Mouse (Mus musculus) urinary bladder, postnatal 14 days (tissue): Measurements from ENCODE around the gene Six3.

ENCODE experiments used
- DNase-seq: peaks from one replicate; pipeline ENCODE4 v3.0.0; 2021; ENCODE audit warnings: low spot score

The Six3 gene

GRCm38 (mm10) chr17:85612526-85613265, 712 bp upstream of the Six3 start:
- DNase-seq = no peak

DNA sequence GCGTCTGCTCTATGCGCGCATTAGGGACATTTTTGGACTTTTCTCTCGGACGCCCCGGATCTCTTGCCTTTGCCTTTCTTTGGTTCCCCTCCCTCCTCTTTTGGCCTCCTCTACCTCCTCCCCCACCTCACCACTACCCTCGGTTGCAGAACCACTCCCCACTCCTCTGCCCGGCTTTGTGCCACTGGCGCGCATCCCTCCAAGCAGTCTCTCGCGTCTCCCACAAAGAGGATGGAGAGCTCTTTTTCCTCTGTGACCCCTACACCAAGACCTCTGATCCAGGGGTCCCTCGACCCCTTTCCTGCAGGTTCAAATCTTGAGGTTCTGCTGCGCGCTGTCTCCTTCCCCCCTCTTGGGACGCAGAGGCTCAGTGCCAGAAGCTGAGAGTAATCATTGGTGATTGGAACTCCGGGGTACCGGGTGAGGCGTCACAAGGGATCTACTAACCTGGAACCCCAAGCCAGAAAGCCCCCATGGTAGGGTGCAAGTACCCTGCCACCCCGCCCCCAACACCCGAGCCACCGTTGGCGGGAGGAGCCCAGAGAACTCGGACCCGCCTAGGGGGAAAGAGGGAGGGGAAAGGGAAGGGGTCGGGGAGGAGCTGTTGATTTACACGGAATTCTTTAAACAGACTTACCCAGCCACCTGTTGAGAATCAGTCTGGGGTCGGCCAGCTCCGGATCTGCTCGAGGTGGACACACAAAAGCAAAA, 758 bp downstream of the Six3 start:
- no peak for DNase-seq

DNA sequence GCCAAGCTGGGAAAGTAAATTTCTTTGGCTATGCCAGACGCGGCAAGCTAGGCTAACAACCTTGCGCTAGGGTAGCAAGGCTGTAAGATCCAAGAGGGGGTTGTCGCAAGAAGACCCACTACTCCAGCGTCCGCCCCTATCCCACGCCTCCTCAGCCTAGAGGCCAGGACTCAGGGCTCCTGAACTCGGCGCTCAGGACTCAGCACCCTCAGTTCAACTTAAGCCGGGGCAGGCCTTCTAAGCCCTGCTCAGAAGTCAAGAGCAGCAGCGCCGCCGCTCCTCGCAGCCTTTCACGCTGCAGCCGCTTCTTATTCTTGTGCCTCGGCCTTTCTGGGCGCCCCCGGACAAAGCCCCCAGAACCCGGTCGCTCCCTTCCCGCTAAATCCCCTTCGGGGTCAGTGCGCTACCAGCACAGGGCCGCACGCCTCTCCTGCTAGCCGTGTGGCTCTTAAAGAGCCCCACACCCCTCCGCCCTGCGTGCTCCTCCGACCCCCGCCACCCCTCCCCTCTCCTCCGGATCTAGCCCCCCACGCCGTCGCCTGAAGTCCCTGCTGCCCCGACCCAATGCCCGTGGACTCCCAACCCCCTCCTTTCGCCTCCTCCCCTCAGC, 1.4 kb downstream of the Six3 start:
- no peak for DNase-seq

DNA sequence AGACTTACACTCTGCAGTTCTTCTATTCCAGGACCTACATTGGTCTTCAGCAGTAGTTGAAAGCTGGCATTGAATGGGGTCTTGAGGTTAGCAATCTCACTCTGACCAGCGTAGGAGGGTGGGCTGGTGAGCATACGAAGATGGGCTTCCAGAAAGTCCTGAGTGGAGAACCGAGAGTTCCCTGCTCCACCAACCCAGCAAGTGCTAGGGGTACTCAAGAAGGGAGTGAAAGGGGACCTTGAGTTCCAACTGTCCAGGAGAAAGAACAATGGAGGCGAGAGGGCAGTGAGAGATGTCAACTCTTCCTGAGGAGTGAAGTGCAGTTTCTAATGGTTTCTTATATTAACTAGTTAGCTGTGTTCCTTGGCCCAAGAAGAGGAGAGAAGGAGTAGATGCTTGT, 2.2 kb downstream of the Six3 start:
- DNase-seq = no peak

- DNase-seq = no peak
Measured at GRCm38 (mm10) chr17:85616526-85617500, 3.4 kb downstream of the Six3 start.

DNA sequence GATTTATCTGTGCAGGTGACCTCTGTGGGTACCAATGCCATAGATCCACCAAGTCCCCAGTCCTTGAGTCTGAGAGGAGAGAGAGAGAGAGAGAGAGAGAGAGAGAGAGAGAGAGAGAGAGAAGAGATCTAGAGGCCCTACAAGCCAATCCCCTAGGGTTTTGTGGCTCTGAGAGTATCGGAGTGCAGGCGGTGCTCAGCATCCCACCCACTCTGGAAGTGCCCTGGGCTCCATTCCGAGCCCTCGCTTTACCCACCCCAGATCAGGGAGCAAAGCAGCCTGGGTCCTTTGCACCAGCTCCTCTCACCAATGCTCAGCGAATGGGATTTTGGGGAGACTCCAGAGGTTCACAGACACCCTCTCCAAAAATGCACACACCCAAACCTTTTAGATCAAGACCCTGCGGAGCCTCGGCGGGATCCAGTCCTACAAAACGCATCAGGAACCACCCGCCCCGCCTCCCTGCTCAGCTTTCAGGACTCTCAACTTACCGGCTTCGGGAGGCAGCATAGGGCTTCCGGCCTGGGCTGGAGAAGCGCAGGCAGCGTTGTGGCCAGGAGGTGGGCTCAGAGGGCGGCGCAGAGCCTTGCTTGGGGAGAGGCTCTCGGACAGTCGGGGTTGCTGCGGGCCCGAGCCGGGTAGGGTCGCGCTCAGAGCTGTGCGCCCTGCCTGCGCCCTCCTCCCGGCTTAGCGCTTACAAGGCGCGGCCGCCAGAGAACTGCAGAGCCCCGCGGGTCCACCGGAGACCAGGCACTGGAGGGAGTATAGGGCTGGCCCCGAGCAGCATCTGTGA, 4.4 kb downstream of the Six3 start:
- no peak for DNase-seq

GRCm38 (mm10) chr17:85618359-85619112, 5.1 kb downstream of the Six3 start:
- no peak for DNase-seq

DNA sequence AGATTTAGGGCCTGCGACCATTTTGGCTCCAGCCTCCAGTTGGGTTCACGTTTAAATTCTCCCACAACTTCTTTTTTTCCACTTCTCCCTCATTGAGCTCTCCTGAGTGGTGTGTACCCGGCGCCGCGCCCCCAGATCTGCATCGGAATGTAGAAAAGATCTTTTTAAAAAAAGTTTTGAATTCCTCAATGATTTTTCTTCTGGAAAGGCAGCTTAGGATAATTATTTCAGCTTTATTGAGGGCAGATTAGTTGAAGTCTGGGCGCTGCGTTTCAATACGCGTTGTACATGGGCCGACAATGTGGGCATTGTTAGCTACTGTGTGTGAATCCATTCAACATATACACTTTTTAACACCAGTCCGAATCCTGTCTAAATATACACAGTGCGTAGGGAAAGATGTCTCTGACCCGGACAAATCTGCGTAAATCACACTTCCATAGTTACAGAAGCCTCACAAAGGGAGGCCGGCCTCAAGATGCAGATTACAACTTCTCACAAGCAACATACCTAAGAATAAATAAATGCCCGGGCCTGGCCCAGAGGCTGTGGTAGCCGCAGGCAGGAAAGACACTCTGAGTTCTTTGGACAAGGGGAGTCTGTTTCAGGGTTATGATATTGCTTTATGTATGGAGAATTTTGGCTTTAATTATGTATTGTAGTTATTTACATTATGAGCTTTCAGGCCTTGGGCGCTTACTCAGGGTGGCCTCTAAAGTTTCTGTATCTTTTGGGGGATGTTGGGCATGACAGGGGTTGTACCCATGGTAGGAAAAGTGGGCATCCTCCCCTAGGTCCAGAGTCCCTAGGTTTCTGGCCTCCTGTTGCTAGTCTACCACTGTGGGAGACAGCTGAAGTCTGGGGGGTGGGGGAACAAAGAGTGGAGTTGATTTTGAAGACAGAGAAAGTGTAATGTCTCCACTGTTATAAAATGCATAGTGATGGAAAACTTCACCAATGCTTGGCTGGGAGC, 6.0 kb downstream of the Six3 start:
- no peak for DNase-seq

DNA sequence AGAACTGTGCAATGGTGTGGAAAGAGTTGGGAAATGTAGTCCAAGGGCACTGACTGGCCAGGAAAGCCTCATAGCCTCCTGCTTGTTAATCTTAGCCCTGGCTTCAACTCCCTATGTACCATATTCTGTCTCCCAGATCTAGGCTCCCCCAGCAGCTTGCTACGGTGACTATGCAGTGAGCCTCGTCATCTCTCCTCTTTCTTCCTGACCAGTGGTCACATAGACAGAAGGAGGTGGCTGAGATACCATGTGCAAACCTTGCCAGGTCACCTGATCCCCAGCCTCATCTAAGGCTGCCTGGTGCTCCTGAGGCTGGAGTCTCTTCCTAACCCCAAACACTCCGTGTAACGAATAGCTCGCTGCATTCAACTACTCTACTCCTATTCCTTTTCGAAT, 6.7 kb downstream of the Six3 start:
- no peak for DNase-seq

DNA sequence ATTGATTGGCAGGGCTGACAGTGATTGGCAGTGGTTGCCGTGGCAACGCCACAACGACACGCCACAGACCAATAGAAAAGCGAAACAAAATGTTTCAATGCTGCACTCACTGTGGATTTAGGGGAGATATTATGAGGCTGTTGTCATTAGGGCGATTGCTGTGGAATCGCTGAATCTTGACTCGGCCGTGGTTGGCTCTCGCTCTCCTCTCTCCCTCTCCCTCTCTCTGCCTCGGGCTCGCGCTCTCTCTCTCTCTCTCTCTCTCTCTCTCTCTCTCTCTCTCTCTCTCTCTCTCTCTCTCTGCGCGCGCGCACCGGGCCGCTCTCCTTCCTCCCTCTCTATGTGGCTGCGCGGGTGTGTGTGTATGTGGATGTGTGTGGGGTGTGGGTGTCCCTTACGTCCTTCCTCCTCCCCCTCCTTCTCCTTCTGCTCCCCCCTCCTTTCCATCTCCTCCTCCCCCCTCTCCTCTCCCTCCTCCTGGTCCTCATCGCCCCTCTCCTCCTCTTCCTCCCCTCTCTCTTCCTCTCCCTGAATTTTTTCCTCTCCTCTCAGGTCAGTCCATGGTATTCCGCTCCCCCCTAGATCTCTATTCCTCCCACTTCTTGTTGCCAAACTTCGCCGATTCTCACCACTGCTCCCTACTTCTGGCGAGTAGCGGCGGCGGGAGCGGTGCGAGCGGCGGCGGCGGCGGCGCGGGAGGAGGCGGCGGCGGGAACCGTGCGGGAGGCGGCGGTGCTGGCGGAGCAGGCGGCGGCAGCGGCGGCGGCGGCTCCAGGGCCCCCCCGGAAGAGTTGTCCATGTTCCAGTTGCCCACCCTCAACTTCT, 7.5 kb downstream of the Six3 start:
- DNase-seq = no peak

- no peak for DNase-seq
Measured at GRCm38 (mm10) chr17:85621505-85622310, 8.3 kb downstream of the Six3 start.

- DNase-seq = no peak
Measured at GRCm38 (mm10) chr17:85622493-85623157, 9.2 kb downstream of the Six3 start.

- DNase-seq = no peak
Measured at GRCm38 (mm10) chr17:85623161-85624050, 10.0 kb downstream of the Six3 start.

- no peak for DNase-seq
Measured at GRCm38 (mm10) chr17:85624051-85624420, 10.6 kb downstream of the Six3 start.

DNA sequence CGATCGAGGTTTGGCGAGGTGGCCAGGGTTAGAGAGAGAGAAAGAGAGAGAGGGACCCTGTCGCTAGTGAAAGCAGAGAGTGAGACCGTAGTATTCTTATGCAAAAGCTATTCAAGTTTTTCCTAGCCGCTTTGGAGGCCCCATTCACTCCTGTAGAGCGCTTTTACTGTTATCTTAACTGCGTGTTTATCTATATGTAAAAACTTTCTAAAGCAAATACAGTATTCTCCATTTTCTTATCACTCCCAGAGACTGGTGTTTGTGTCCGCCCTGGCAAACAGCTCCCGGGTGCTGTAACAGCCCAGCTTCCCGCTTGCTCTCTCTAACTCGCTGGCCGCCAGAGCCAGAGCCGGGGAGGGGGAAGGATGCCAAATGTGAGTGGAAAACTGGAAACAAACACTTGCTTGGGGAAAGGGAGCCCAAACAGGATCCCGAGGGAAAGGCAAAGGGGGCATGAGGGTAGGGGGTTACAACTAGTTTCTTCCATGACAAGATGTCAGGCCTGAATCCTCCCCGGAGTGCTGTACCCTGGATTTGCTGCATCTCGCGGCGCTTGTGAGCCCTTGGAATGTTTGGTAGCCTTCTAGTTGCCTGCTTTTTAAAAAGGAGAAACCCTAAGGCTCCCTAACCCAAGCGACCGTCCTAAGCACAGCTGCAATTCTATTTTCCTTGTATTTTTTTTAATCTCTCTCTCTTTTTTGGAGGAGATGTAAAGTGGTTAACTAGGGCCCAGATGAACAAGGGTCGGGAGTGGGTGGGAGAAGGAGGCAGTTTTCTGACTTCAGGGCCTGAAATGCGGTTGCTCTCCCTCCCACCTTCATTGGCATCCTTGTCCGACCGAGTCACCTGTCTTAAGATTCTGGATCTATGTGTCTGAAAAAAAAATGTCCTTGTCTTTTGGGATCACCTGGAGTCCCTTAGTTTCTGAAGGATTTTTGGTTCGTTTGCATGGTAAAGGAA, 11.9 kb downstream of the Six3 start:
- no peak for DNase-seq
